Mouse (Mus musculus) thymus, adult 2 months (tissue): ENCODE data around the gene Ptrh2.

ENCODE experiments used
- CTCF ChIP-seq: fragments of 200-500 bp; IDR thresholded peaks from 2 replicates; pipeline ENCODE4 v1.5.1; 2012; ENCODE audit warnings: mild to moderate bottlenecking, control low read depth, low read length, moderate library complexity, borderline replicate concordance; ENCODE audit not compliant: control insufficient read depth, poor library complexity, insufficient read depth; ENCODE audit errors: extremely low read depth
- POLR2A ChIP-seq: fragments of 200-500 bp; IDR thresholded peaks from 2 replicates; pipeline ENCODE4 v1.6.1; 2012; ENCODE audit warnings: mild to moderate bottlenecking, low read length, control low read depth, moderate library complexity; ENCODE audit not compliant: control insufficient read depth, poor library complexity, insufficient read depth; ENCODE audit errors: extremely low read depth

GRCm38 (mm10) chr11:86655671-86656070, 28.1 kb upstream of the Ptrh2 start:
- TF ChIP-seq POLR2A = no peak
- TF ChIP-seq CTCF = no peak
